Mouse (Mus musculus) CH12.LX (cell line): ENCODE data around the gene Letm1. TPM values are rescaled to one million over a fixed set of nuclear protein-coding genes. Genes with fewer than 3 reads are reported as not detected.

ENCODE experiments used
- DNase-seq: peaks from one replicate; pipeline ENCODE4 v3.0.0-alpha.2; 2013; ENCODE audit errors: extremely low read depth
- H3K27ac ChIP-seq: 2 replicates; pipeline ENCODE4 v1.5.1; 2012; ENCODE audit warnings: low read depth, mild to moderate bottlenecking, control low read depth, moderate library complexity; ENCODE audit not compliant: insufficient read depth
- H3K27me3 ChIP-seq: replicated peaks from 2 replicates; pipeline ENCODE3; 2012; ENCODE audit warnings: inconsistent platforms
- H3K36me3 ChIP-seq, 2 experiments: replicated peaks in 1 of 2; 2 replicates each; pipeline versions ENCODE3 to v1.6.1; 2012; ENCODE audit warnings: inconsistent platforms in 1 of 2, low read length in 1 of 2, mild to moderate bottlenecking in 1 of 2, mixed read lengths in 1 of 2, moderate library complexity in 1 of 2; ENCODE audit not compliant: control insufficient read depth in 1 of 2, insufficient read depth in 1 of 2
- H3K4me1 ChIP-seq, 2 experiments: 2 replicates each; pipeline ENCODE4 v1.6.1; 2012; ENCODE audit warnings: inconsistent platforms in 1 of 2, moderate library complexity in 1 of 2; ENCODE audit not compliant: insufficient read depth in 2 of 2, control insufficient read depth in 1 of 2
- H3K4me2 ChIP-seq: 2 replicates; pipeline ENCODE4 v1.6.1; 2012; ENCODE audit warnings: low read depth, mild to moderate bottlenecking, control low read depth; ENCODE audit not compliant: poor library complexity, insufficient read depth, severe bottlenecking
- H3K4me3 ChIP-seq, 3 experiments: fragments of 150-350 bp in 1 of 3; sonication (generic) in 1 of 3; replicated peaks in 1 of 3; 2 replicates each; pipeline versions ENCODE3 to v1.5.1; 2011 to 2012; ENCODE audit warnings: low read depth in 2 of 3, low read length in 2 of 3, mild to moderate bottlenecking in 2 of 3, moderate library complexity in 2 of 3, control low read depth in 1 of 3, improper control_type of control experiment in 1 of 3, inconsistent platforms in 1 of 3, mixed read lengths in 1 of 3; ENCODE audit not compliant: poor library complexity in 1 of 3
- H3K79me2 ChIP-seq: replicated peaks from 2 replicates; pipeline ENCODE4 v1.6.1; 2012; ENCODE audit warnings: mild to moderate bottlenecking, moderate library complexity; ENCODE audit not compliant: control insufficient read depth, poor library complexity, insufficient read depth, severe bottlenecking; ENCODE audit errors: extremely low read depth
- H3K9ac ChIP-seq: 2 replicates; pipeline ENCODE4 v1.6.1; 2012; ENCODE audit warnings: low read depth, mild to moderate bottlenecking, control low read depth, moderate library complexity; ENCODE audit not compliant: insufficient read depth
- H3K9me3 ChIP-seq: replicated peaks from 2 replicates; pipeline ENCODE3; 2012; ENCODE audit warnings: low read length, inconsistent platforms, mixed read lengths
- BHLHE40 ChIP-seq: IDR thresholded peaks from 2 replicates; pipeline ENCODE4 v1.6.1; 2011; ENCODE audit warnings: mild to moderate bottlenecking, low read depth, low read length, improper control_type of control experiment
- CHD1 ChIP-seq: IDR thresholded peaks from 2 replicates; pipeline ENCODE4 v1.6.1; 2012; ENCODE audit warnings: low read depth, low read length, improper control_type of control experiment, inconsistent platforms
- CHD2 ChIP-seq: IDR thresholded peaks from 2 replicates; pipeline ENCODE4 v1.6.1; 2011; ENCODE audit warnings: low read length, improper control_type of control experiment
- CTCF ChIP-seq, 2 experiments: IDR thresholded peaks in 1 of 2; conservative IDR thresholded peaks in 1 of 2; 2 replicates each; pipeline ENCODE4 v1.5.1; 2011 to 2012; ENCODE audit warnings: low read depth in 2 of 2, low read length in 2 of 2, improper control_type of control experiment in 1 of 2, inconsistent platforms in 1 of 2, mild to moderate bottlenecking in 1 of 2, moderate library complexity in 1 of 2
- HCFC1 ChIP-seq: IDR thresholded peaks from 2 replicates; pipeline ENCODE4 v1.6.1; 2012; ENCODE audit warnings: low read depth, mild to moderate bottlenecking, inconsistent platforms, low read length, improper control_type of control experiment
- JUN ChIP-seq: IDR thresholded peaks from 2 replicates; pipeline ENCODE4 v1.6.1; 2011; ENCODE audit warnings: low read depth, mild to moderate bottlenecking, low read length, improper control_type of control experiment, moderate library complexity; ENCODE audit not compliant: insufficient read depth
- JUND ChIP-seq: conservative IDR thresholded peaks from 2 replicates; pipeline ENCODE4 v1.6.1; 2011; ENCODE audit warnings: low read depth, low read length, improper control_type of control experiment
- KAT2A ChIP-seq: IDR thresholded peaks from 2 replicates; pipeline ENCODE4 v1.6.1; 2012; ENCODE audit warnings: low read length, improper control_type of control experiment, inconsistent platforms; ENCODE audit not compliant: insufficient replicate concordance
- MEF2A ChIP-seq: IDR thresholded peaks from 2 replicates; pipeline ENCODE4 v1.6.1; 2014; ENCODE audit warnings: low read depth, mild to moderate bottlenecking, inconsistent platforms, low read length, improper control_type of control experiment, borderline replicate concordance
- MYC ChIP-seq: IDR thresholded peaks from 2 replicates; pipeline ENCODE4 v1.6.1; 2011; ENCODE audit warnings: low read depth, mild to moderate bottlenecking, improper control_type of control experiment, low read length
- POLR2AphosphoS2 ChIP-seq: IDR thresholded peaks from 2 replicates; pipeline ENCODE4 v1.6.1; 2011; ENCODE audit warnings: low read depth, low read length, improper control_type of control experiment
- RAD21 ChIP-seq: IDR thresholded peaks from 2 replicates; pipeline ENCODE4 v1.6.1; 2011; ENCODE audit warnings: low read depth, mild to moderate bottlenecking, low read length, improper control_type of control experiment, moderate library complexity
- RCOR1 ChIP-seq: conservative IDR thresholded peaks from 2 replicates; pipeline ENCODE4 v1.6.1; 2012; ENCODE audit warnings: low read depth, mild to moderate bottlenecking, inconsistent platforms, low read length, improper control_type of control experiment
- SMC3 ChIP-seq: IDR thresholded peaks from 2 replicates; pipeline ENCODE4 v1.6.1; 2011; ENCODE audit warnings: low read depth, low read length, improper control_type of control experiment
- TCF12 ChIP-seq: IDR thresholded peaks from 2 replicates; pipeline ENCODE4 v1.6.1; 2014; ENCODE audit warnings: low read depth, mild to moderate bottlenecking, inconsistent platforms, low read length, improper control_type of control experiment
- UBTF ChIP-seq: IDR thresholded peaks from 2 replicates; pipeline ENCODE4 v1.6.1; 2012; ENCODE audit warnings: low read depth, mild to moderate bottlenecking, inconsistent platforms, low read length, improper control_type of control experiment, moderate library complexity
- USF1 ChIP-seq: IDR thresholded peaks from 2 replicates; pipeline ENCODE4 v1.6.1; 2014; ENCODE audit warnings: low read depth, mild to moderate bottlenecking, inconsistent platforms, low read length, improper control_type of control experiment
- dilution Hi-C: fragments of 300-500 bp; cut with MboI; formaldehyde crosslinking; loops from 2 replicates; pipeline ENCODE4 v1.14.3; 2020; ENCODE audit warnings: low sequenced_read_pairs; ENCODE audit not compliant: extremely low pct_unique_long_range_greater_than_20kb, extremely low pct_ligation_motif_present
- in situ Hi-C: fragments of 300-500 bp; cut with MboI; formaldehyde crosslinking; loops from 3 replicates; pipeline ENCODE4 v1.14.3; 2019; ENCODE audit warnings: low sequenced_read_pairs, low pct_ligation_motif_present, low pct_unique_long_range_greater_than_20kb, mixed read lengths
- polyA plus RNA-seq: library from polyadenylated mRNA; unstranded; fragments of >175 nt; gene quantifications from 2 replicates; pipeline ENCODE4 v1.2.1, GENCODE M21; 2012; ENCODE audit warnings: low read depth; ENCODE audit not compliant: insufficient read length
- total RNA-seq, 2 experiments: library from RNA; depleted of rRNA; stranded (reverse); fragments of 300-350 nt in 1 of 2; fragments of >200 nt in 1 of 2; gene quantifications; 2 replicates each; pipeline ENCODE4 v1.2.3; 2012 to 2014

The Letm1 gene
- total and polyA plus RNA-seq, 3 experiments: 21.8 to 43.4 (median 27.6) TPM

DNA sequence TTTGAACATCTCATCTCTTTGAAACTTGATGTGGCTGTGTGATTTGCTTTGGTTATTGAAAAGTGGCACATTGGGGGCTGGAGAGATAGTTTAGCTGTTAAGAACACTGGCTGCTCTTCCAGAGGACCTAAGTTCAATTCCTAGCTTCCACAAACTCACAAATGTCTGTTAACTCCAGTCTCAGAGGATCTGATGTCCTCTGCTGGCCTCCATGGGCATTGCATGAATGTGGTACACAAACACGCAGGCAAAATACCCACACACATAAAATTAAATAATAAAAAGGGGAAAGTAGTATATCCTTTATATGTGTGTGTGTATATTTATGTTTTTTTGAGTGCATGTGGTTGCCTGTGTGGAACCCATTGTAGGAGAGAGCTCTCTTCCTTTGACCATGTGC is 48.2 kb upstream of the Letm1 start:
- Histone ChIP-seq H3K9me3 (no peaks in the 10 kb centered on the region), H3K9ac (no peak overlapping the region)
- TF ChIP-seq CTCF (conservative IDR thresholded peaks at IDR 0.05 in 1 of 2, IDR thresholded peaks at IDR 0.05 in 1 of 2; ENCODE audit: low read depth in 2 of 2, low read length in 2 of 2) (peak in 1 of 2 experiments; percentile 64; a peak in 2 of 4 replicates), KAT2A (no peak), SMC3 (peak; percentile 51; the same call in 1 of the 2 replicates), RAD21 (peak; percentile 39)
- TF ChIP-seq, all 38 proteins: peak for 3
- no peak overlapping the region for H3K4me3 ChIP-seq
- dilution Hi-C loops (no loop called here), in situ Hi-C loops (no loop called here)
- H3K4me2 ChIP-seq: no peak overlapping the region
- H3K79me2 ChIP-seq: peaks cover 80% of the 10 kb centered on the region
- H3K27ac ChIP-seq: no peak overlapping the region
- H3K27me3 ChIP-seq: no peaks in the 10 kb centered on the region
- no peak for DNase-seq
- H3K4me1 ChIP-seq: peaks cover 4 to 57% of the 10 kb centered on the region in 2 experiments; a peak in 2 of 4 replicates
- H3K36me3 ChIP-seq: peaks cover 2 to 38% of the 10 kb centered on the region in 2 experiments

DNA sequence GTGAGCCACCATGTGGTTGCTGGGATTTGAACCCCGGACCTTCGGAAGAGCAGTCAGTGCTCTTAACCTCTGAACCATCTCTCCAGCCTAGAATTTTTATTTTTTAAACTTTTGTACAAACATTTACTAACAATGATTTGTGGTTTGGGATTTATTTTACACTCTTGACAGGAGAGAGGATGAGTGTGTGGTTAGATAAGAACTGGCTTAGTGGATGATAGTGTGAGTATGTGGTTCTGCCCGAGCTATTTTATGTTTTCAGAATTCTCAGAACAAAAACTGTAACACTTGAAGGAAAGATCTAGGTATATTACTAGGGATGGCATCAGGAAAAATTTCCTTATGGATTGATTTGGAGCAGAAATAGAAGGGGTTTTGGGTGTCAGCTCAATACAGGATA is 47.3 kb upstream of the Letm1 start:
- dilution Hi-C loops: no loop called here
- H3K4me3 ChIP-seq: no peak overlapping the region
- H3K79me2 ChIP-seq: peaks cover 81% of the 10 kb centered on the region
- no peaks in the 10 kb centered on the region for H3K27me3 ChIP-seq
- H3K9ac ChIP-seq: no peak overlapping the region
- TF ChIP-seq MYC: no peak
- TF ChIP-seq POLR2AphosphoS2: no peak
- no peak for TF ChIP-seq HCFC1
- TF ChIP-seq RAD21: no peak
- TF ChIP-seq JUN: no peak
- TF ChIP-seq MEF2A: no peak
- no peak for TF ChIP-seq CHD1
- TF ChIP-seq RCOR1: no peak
- TF ChIP-seq BHLHE40: no peak
- TF ChIP-seq CHD2: no peak
- H3K9me3 ChIP-seq: no peaks in the 10 kb centered on the region
- H3K4me2 ChIP-seq: no peak overlapping the region
- no peak for DNase-seq
- peaks cover 2 to 41% of the 10 kb centered on the region in 2 experiments for H3K36me3 ChIP-seq
- peaks cover 3 to 59% of the 10 kb centered on the region in 2 experiments; a peak in 2 of 4 replicates for H3K4me1 ChIP-seq
- in situ Hi-C loops: no loop called here
- H3K27ac ChIP-seq: no peak overlapping the region

DNA sequence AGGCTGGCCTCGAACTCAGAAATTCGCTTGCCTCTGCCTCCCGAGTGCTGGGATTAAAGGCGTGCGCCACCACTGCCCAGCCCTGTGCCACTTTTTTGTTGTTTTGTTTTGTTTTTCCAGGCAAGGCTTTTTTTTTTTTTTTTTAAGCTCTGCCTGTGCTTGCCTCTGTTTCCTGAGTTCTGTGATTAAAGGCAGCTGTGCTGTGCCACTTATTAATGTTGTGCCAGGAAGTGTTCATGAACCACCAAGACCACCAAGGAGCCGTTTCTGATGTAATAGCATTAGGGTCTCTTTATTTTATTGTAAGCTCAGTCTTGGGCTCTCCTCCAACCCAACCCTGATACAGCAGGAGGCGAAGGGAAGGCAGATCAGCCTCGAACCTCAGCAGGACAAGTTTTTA is 45.5 kb upstream of the Letm1 start:
- peaks cover 0 to 59% of the 10 kb centered on the region in 2 experiments; a peak in 2 of 4 replicates for H3K4me1 ChIP-seq
- H3K4me3 ChIP-seq: no peak overlapping the region
- dilution Hi-C loops (no loop called here), in situ Hi-C loops (no loop called here)
- H3K36me3 ChIP-seq: peaks cover 2 to 42% of the 10 kb centered on the region in 2 experiments
- no peaks in the 10 kb centered on the region for H3K9me3 ChIP-seq
- no peaks in the 10 kb centered on the region for H3K27me3 ChIP-seq
- no peak for DNase-seq
- peaks cover 82% of the 10 kb centered on the region for H3K79me2 ChIP-seq
- no peak overlapping the region for H3K4me2 ChIP-seq
- TF ChIP-seq TCF12 (no peak), USF1 (no peak), JUND (no peak), UBTF (no peak), HCFC1 (no peak)
- no peak overlapping the region for H3K27ac ChIP-seq
- no peak overlapping the region for H3K9ac ChIP-seq
